Mouse (Mus musculus): ENCODE results near the gene Cntn1. TPM values are rescaled to one million over a fixed set of nuclear protein-coding genes. Genes with fewer than 3 reads are reported as not detected.

The Cntn1 gene
- 0.75 and 5.7 TPM in 2 replicates for polyA plus RNA-seq (2012; rRNA removed; ENCODE audit: low replicate concordance)

DNA sequence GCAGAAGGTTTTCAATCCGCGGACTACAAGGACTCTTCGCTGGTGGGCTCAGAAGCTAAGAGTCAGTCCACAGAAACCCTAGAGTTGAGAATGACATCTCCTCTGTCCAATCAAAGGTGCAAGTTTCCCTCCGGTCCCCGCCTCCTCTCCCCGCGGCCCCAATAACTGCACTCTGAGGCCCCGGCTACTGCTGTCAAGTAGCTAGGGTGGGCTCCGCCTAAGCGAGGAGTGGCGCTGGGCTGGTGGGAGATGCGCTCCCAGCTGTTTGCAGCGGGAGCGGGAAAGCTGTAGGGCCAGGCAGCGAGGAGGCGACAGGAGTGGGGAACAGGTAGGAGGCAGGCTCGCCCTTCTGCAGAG is at the start of gene Cntn1:
TSS of gene Cntn1 (plus strand) at position 170 of the 357 bp plus-strand sequence.

Other genes with a start within 250 kb of the Cntn1 start
- gene Smgc, start 212.9 kb upstream of the Cntn1 start, polyA plus RNA-seq (2012; rRNA removed; ENCODE audit: low replicate concordance), result not detected in 2 replicates

All from subcutaneous adipose tissue, adult 2 months (tissue).